Mouse (Mus musculus) layer of hippocampus, adult 18-20 months (tissue): ENCODE measurements around the gene Fam71e2. TPM values are rescaled to one million over a fixed set of nuclear protein-coding genes. Genes with fewer than 3 reads are reported as not detected.
A peak's percentile ranks its signal among the peaks of the same experiment; 100 is the strongest.
"Not testable (repeated sequence)": the region's sequence is repeated elsewhere in the genome, so short reads cannot be mapped to it uniquely, and the experiment has no call there.

Source experiments
- DNase-seq, 2 experiments: peaks; one replicate each; pipeline ENCODE4 v3.0.0; 2022; ENCODE audit warnings: low spot score in 2 of 2
- long read RNA-seq: library from polyadenylated mRNA; stranded (forward); transcript quantifications from one replicate; pipeline ENCODE4 v2.0.0, GENCODE M21; 2021
- total RNA-seq, 2 experiments: library from RNA; stranded (reverse); gene quantifications; 2 replicates each; pipeline ENCODE4 v1.2.3; 2021

The Fam71e2 gene
- not detected for total RNA-seq
- long read RNA-seq: 0 reads

DNA sequence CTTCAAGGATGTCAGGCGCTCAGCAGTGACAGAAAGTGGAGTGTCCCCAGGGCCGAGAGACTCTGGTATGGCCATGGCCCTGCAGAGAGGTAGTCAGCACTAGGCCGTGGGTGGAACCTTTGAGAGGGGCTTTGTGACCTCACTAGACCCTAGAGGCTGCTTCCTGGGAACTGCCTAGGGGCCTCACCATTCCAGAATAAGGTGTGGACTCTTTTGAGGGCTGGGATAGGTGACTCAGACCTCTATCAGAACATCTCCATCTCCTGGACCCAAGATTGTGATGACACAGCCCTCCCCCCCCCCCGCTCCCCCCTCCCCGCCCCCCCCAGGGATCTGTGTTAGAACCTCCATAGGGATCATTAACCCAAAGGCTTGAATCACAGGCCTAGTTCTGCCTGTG lies at the start of gene Fam71e2:
Gene Fam71e2, minus strand, starts transcription at position 101 of the 400 bp plus-strand sequence.
- no peak for DNase-seq

DNA sequence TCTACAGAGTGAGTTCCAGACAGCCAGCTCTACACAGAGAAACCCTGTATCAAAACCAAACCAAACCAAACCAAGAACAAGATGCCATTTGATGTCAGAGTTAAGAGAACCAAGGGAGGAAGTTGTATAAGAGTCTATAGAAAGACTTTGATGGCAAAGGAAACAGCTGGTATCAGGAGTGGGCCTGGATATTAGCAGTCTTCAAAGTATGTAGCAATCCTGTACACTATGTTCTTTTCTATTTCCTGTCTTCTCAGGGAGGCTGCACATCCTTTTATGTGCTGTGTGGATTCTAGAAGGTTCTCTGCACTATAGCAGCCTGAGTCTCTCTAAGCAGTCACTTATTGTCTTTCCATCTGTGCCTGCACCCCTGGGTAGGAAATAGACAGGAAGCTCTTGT lies 45.5 kb upstream of the Fam71e2 start:
- no peak for DNase-seq

DNA sequence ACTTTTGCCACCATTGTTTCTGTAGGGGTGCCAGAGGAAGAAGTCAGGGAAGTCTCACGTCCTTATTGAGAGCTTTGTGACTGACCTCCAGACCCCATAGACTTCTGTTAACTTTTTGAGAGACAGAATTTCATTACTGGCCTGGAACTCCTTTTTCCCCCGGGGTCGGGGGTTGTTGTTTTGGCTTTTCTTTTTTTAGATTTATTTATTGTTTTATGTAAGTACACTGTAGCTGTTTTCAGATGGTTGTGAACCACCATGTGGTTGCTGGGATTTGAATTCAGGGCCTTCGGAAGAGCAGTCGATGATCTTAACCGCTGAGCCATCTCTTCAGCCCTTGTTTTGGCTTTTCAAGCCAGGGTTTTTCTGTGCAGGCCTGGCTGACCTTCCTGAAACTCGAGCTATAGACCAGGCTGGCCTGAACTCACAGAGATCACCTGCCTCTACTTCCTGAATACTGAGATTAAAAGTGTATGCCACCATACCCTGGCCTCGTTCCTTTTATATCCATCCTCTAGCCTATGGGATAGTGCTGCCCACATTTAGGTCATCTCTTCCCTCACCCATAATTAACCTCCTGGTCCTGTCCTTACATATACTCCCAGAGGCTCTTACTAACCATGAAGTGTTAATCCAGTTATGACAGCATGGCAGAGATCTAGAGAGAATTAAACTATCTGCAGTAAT lies 42.1 kb upstream of the Fam71e2 start:
- no peak for DNase-seq

DNA sequence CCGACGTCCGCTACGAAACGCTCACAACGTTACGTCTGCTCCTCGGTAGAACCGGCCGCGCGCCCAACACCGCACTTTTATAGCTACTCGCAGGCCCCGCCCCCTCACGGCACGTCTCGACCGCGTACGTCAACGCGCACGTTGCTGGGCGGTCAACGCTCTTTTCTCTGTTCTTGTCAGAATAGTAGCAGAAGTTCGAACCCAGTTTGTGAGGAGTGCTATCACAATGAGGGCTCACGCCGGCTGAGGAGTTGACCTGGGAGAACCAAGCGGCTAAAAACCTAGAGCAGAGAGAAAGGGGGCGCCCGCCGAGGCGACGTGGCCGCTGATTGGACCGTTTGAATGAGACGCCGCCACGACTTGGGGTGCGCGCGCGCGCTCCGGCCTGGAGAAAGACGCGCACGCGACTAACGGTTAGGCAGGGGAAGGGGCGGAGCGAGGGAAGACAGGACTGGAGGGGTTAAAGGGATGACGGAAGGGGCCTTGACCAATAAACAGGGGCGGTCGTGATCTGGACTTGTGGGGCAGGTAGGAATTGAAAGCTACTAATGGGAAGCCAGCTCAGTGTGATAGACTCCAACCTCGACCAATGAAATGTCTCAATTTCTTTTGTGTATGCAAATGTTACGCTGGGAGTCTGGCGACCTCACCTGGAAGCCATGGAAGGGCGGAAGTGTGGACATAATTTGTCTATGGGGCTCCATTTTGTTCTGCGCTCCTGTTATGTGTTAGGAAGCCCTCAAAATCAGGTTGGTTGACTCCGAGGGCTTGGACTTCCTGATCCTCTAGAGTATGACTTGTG lies 41.4 kb upstream of the Fam71e2 start, which contains the start of gene Ube2s:
Gene Ube2s, minus strand, starts transcription at position 288 of the 802 bp plus-strand sequence.
- DNase-seq: peak; percentile 97 to 99

DNA sequence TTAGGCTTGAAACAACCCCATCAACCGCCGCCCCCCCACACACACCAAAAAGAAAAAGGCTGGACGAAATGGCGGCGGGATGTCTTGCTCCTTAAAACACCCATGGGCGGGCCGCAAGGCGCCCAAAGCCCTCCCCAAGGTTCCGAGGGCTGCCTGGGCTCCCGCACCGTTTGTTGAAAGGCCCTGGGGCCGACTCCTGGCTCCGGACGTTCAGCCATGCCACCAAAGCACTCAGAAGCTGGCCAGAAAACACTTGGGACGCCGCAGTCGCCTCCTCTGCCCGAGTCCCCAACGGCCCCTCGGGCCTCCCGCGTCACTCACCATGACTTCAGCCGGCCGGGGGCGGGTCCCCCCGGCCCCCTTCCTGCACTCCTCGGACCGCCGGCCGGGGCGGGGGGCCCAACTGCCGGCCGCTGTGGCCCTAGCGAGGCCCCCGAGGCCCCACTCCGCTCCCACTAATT lies 40.8 kb upstream of the Fam71e2 start:
- peak in 1 of 2 experiments; percentile 45 for DNase-seq

DNA sequence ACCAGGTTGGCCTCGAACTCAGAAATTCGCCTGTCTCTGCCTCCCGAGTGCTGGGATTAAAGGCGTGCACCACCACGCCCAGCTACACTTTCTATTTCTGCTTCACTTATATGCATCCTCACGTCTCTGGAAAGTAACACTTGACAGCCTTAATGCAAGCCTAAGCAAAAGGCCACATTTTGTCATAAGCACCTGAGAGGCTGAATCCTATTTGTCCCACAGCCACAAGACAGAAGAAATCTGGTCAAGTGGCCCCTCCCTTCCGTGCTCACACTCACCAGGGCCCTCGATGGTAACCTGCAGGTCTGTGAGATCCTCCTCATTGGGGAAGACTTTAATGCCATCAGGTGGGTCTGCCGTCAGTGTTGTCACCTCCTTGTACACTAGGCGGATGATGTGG lies 40.0 kb upstream of the Fam71e2 start:
- not testable (repeated sequence) for DNase-seq

DNA sequence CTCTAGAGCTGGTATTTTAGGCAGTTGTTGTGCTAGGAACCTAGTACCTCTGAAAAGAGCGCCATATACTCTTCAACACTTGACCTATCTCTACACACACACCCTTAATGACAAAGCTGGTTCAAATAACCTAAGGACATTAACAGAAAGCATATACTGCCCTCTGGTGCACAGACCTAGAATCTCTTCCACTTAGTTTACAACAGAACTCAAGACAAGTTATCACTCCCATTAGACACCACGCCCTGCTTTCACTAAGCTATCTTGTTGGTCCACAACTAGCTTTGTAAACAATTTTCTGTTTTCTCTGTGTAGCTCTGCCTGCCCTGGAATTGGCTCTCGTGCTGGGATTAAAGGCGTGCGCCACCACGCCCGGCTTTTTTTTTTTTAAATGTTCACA lies 35.6 kb upstream of the Fam71e2 start:
- DNase-seq: peak in 1 of 2 experiments; percentile 66

DNA sequence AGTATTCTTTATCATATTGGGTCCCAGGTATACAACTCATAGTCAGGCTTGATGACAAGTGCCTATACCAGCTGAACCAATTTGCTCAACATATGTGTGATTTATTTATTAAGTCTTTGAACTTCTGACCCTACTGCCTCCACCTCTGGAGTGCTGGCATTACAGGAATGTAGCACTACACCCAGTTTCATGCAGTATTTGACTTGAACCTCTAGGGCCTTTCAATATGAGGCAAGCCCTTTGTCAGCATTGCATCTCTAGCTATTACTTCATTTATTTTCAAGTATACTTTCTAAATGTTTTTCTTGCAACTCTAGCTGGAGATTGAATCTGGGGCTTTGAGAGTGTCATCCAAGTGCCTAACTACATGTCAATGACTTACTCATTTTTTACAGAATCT lies 31.1 kb upstream of the Fam71e2 start:
- DNase-seq: no peak

DNA sequence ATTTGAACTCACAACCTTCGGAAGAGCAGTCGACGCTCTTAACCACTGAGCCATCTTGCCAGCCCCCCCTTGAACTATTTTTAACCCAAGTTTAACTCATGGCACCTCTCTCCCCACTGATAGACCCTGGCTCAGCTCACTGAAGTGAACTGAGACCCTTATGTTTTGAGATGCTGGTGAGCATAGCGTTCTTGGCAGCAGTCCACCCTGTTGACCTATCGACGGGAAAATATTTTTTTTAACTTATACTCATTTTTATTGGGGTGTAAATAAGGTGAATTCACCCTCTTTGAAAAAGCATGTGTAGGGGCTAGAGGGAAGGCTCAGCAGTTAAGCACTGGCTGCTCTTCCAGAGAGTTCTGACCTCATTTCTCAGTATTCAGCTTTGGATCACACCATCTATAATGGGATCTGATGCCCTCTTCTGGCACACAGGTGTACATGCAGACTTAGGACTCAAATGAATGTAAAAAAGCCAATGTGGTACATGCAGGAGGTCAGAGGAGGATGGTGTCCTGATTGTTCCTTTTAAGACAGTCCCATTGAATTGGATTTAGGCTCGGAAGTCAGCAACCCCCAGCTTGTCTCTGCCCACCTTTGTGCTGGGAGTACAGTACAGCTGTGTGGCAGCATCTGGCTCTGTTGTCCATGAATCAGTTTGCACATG lies 24.8 kb upstream of the Fam71e2 start:
- DNase-seq: peak in 1 of 2 experiments; percentile 63

DNA sequence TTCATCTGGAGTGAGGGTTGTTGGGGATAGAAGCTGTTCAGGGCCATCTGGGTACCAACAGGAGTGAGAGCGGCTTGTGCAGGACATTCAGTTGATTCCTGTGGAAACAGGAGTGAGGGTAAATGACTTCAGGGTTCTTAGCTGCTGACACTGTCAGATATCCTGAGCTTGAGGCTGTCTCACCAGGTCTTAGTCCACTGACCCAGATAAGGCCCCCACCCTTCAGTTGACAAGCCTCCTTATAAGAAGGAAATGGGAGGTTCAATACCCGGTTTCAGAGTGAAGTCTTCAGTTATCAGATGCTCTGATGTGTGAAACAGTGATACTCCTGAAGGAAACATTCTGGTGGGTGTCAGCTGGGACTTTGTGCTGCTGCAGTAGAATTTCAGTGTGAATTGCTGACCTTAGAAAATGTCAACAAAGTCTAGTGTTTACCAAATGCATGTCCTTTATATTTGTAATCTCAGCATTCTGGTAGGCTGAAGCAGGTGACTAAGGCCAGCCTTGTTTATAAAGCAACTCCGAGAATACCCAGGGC lies 23.6 kb upstream of the Fam71e2 start:
- DNase-seq: no peak

DNA sequence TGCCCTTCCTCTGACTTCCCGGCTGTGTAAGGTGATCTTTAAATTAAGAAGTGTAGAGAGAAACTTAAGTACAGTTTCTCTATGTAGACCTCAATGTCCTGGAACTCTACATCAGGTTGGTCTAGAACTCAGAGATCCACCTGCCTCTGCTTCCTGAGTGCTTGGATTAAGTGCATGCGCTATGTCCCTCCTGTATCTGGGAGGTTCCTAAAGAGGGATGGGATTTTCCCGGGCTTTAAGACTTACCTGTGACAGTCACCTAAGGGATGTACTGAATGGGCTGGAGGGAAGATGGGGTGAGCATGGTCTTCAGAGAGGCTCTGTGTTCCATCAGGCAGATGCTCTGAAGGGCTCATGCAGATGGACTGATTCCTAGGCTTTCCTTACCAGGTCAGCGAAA lies 22.6 kb upstream of the Fam71e2 start:
- DNase-seq: no peak

DNA sequence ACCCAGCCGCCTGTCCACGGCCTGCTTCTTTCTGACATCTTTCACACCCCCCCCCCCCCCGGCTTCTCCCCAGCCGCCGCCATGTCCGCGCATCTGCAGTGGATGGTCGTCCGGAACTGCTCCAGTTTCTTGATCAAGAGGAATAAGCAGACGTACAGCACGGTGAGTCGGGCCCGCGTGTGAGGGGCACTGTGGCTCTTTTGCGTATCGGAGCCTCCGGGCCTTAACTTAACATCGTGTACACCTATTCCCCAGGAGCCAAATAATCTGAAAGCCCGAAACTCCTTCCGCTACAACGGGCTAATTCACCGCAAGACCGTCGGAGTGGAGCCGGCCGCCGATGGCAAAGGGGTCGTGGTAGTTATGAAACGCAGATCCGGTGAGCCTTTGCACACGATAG lies 22.1 kb upstream of the Fam71e2 start:
- not testable (repeated sequence) for DNase-seq

DNA sequence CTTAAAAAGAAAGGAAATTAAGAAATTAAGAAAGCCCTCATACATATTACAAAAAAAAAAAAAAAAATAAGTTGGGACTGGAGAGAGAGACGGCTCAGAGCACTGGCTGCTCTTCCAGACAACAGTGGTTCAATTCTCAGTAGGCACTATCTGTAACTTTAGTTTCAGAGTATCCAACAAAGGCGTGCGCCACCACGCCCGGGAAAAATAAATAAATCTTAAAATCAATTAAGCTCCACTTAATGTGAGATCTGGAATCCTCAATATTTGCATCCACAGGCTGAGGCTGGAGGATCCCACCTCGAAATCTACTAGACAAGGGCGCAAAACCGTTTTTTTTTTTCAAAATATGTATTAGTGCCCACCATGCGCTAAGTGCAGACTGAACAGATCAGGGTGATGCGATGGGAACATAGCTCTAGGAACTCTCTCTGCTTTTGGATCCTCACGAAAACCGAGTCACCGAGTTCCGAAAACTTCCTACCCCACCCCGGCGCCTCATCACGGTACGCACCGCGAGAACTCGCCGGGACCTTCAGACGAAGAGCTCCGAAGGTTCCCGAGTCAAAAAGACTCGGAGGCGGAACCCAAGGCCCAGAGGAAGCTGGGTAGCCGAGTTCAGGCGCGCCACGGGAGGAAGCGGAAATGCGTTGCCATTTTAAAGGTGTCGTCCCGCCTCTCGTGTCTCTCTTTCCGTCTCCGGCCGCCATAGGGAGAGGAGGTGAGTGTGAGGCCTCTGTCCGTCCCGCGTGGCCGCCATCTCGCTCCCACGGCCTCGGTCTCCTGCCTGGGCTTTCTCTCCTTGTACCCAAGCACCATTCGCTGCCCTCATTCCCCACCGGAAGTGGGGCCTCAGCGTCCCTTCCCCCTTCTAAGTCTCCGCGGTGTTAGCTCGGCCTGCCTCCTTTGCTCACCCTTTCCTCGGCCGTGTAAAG lies 21.4 kb upstream of the Fam71e2 start, which contains the start of gene Rpl28:
Gene Rpl28, plus strand, starts transcription at position 597 of the 935 bp plus-strand sequence.
- DNase-seq: peak; percentile 94 to 97

DNA sequence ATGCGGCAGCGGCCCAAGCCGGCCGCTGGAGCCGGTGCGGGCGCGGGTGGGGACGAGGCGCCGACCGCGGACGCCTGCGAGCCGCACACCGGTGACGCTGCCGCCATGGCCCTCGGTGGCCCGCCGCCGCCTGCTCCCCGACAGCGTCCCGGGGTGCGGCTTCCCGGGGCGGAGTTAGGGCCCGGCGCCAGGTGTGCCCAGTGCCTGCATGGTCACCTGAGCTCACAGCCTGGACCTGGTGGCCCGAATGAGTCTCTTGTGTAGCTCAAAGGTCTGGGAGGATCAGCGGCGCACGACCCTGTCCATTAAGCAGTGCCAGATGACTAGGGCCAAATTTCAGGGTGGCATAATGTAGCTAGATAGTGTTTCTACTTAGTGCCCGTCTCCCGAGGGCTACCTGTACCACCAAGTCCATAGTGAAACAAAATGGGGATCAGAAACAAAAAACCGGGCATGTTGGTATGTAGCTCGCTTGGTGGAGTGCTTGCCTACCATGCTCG lies 18.4 kb upstream of the Fam71e2 start, which contains the start of gene Tmem238:
Gene Tmem238, minus strand, starts transcription at position 221 of the 500 bp plus-strand sequence.
- no peak for DNase-seq

DNA sequence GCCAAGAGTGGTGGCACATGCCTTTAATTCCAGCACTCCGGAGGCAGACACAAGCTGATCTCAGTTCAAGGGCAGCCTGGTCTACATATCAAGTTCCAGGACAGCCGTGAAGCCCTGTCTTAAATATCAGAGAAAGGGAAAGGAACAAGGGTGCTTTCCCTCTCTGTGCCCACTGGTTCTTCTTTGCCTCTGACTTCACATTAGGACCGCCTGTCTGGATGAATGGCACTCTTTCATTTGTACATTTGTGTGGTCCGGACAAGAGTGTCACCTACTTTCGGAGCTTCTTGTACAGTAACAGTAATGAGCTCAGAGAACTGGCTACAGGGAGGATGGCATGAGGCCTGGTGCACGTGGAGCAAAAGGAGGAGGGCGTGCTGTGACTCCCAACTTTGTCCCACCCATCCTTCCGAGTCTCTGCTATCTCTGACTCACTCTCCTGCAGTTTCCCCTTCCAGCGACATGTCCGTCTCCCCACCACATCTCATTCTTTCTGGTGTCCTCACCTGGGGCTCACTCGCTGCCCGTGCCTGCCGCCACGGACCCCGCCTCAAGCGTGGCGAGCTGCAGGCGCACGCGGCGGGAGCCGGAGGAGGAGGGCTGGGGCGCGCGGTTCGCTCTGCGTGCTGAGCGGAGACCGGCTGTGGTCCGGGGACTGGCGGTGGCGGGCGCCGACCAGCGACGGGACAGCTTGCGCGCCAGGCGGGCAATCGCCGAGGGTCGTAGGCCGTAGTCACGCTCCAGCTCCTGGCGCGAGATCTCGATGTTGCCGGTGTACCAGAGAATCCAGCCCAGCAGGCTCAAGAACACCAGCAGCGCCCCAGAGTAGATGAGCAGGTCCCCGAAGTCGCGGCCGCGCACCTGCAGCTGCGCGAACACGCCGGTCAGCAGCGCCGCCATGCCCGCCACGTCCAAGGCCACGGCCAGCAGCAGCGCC lies 17.7 kb upstream of the Fam71e2 start:
- peak in 1 of 2 experiments; percentile 54 for DNase-seq

DNA sequence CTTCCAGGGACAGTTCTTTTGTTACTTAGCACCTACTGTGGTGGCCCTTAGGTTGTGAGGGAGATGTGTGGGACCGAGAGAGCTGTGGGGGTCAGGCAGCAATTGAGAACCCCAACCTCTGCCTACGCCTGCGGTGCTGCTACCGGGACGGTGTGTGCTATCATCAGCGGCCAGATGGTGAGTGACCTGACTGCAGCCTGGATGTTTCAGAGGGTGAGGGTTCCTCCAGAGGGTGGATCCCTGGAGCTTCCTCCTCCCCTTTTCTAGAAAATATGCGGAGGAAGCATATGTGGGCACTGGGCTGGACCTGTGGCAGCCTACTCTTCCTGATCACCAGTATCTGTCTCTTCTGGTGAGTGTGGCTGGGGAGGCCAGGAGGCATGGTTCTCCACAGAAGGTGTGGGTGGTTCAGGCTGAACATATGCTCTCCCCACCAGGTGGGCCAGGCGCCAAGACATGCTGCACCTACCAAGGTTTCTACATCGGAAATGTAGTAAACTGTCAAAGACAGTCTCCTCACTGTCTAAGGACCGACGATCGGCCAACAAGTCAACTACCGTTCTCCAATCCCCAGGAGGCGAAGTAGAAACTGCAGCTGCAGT lies 12.7 kb upstream of the Fam71e2 start:
- no peak for DNase-seq

DNA sequence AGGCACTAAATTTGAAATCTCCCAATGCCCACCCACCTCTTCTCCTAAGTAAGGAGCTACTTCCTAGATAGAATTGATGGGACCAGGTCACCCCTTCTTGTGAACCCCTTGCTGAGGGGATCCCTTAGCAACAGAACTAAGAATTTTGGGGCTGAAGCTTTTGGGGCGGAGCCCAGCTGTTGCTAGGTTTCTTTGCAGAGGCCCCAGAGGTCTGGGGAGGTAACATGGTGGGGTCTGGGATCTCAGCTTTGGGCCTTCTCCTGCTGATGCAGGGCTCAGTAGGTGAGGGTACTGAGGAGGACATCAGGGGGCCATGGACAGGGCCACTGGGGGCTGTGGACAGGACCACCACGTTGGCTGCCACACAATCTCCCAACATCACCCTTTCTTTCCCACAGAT lies 11.7 kb upstream of the Fam71e2 start, which contains the start of the genes Il11 and Tmem190:
Gene Il11, minus strand, starts transcription at position 101 of the 400 bp plus-strand sequence.
Gene Tmem190, plus strand, starts transcription at position 179 of the 400 bp plus-strand sequence.
- DNase-seq: no peak

DNA sequence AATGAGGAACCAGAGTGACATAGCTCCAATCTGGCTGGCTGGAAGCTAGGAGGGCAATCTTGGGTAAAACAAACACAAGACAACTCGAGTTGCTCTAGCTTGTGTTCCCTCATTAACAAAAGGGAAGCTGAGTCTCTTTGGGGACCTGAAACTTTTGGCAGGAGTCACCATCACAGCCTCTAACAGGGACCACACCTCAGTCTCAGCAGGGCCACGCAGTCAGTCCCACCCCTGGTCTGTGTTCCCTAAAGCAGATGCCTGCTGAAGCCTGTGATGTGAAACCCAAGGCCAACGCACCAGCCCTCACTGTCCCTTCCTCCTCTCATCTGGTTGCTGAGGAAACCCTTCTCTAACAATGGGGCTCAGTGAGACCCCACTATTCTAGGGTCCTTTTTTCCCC lies 11.0 kb upstream of the Fam71e2 start:
- no peak for DNase-seq
